Mouse (Mus musculus) embryonic facial prominence, embryonic 10.5 days (tissue): ENCODE data around the gene Osbp2. TPM values are rescaled to one million over a fixed set of nuclear protein-coding genes. Genes with fewer than 3 reads are reported as not detected.

Source experiments
- DNase-seq: peaks from one replicate; pipeline ENCODE4 v3.0.0-alpha.2; 2017; ENCODE audit warnings: low spot score
- H3K27ac ChIP-seq: fragments of 300-500 bp; sonication (generic); replicated peaks from 2 replicates; pipeline ENCODE4 v1.5.1; 2016; ENCODE audit warnings: mild to moderate bottlenecking
- H3K27me3 ChIP-seq: fragments of 300-500 bp; sonication (generic); replicated peaks from 2 replicates; pipeline ENCODE4 v1.6.1; 2016; ENCODE audit warnings: low read depth, mild to moderate bottlenecking; ENCODE audit not compliant: poor library complexity, severe bottlenecking
- H3K36me3 ChIP-seq: fragments of 300-500 bp; sonication (generic); replicated peaks from 2 replicates; pipeline ENCODE4 v1.6.1; 2016; ENCODE audit warnings: mild to moderate bottlenecking, moderate library complexity
- H3K4me1 ChIP-seq: fragments of 300-500 bp; sonication (generic); 2 replicates; pipeline ENCODE4 v1.6.1; 2016
- H3K4me3 ChIP-seq: fragments of 300-500 bp; sonication (generic); 2 replicates; pipeline ENCODE4 v1.5.1; 2016; ENCODE audit warnings: mild to moderate bottlenecking, moderate library complexity
- H3K9me3 ChIP-seq: fragments of 300-500 bp; sonication (generic); 2 replicates; pipeline ENCODE4 v1.6.1; 2016; ENCODE audit warnings: mild to moderate bottlenecking
- WGBS: fragments of 180-500 bp; shearing (Covaris S2); methylation state at CpG from one replicate; pipeline ENCODE4 v1.1.7; 2016; 5-methylcytosine and 5-hydroxymethylcytosine counted together
- polyA plus RNA-seq: library from polyadenylated mRNA; unstranded; fragments of >200 nt; fragmentation: Nextera tagmentation; extraction: Ambion mirVana; gene quantifications from 2 replicates; pipeline ENCODE4 v1.2.1, GENCODE M21; 2016

The Osbp2 gene
- polyA plus RNA-seq, 1 experiment from 2014 or later, result 1.2 TPM

DNA sequence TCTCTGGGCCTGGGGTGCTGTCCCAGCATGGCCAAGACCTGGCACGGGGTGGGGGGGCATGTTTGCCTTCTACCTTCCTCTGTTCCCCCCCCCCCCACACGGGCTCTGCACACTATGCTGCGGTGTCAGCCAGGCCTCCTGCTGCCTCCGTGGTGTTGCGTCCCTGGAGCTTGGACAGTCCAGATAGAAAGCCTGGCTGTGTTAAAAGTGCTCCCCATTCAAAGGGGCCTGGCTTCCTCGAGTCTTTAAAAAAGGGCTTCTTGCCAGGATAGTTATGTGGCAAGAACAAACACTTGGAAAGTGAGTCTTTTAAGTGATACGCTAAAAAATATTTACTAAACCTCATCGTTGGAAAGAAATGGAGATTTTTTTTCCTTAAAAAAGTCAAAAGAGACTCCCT, 159.3 kb downstream of the Osbp2 start:
- H3K9me3 ChIP-seq, result no peaks in the 10 kb centered on the region
- peaks cover 12% of the 10 kb centered on the region for H3K27me3 ChIP-seq
- peaks cover 4% of the 10 kb centered on the region; the same call in 1 of the 2 replicates for H3K36me3 ChIP-seq
- 82% methylated on average over 8 of the region's 8 CpGs for WGBS
- no peak for DNase-seq
- no peak overlapping the region for H3K4me3 ChIP-seq
- H3K27ac ChIP-seq, result no peak overlapping the region
- H3K4me1 ChIP-seq, result peaks cover 11% of the 10 kb centered on the region

DNA sequence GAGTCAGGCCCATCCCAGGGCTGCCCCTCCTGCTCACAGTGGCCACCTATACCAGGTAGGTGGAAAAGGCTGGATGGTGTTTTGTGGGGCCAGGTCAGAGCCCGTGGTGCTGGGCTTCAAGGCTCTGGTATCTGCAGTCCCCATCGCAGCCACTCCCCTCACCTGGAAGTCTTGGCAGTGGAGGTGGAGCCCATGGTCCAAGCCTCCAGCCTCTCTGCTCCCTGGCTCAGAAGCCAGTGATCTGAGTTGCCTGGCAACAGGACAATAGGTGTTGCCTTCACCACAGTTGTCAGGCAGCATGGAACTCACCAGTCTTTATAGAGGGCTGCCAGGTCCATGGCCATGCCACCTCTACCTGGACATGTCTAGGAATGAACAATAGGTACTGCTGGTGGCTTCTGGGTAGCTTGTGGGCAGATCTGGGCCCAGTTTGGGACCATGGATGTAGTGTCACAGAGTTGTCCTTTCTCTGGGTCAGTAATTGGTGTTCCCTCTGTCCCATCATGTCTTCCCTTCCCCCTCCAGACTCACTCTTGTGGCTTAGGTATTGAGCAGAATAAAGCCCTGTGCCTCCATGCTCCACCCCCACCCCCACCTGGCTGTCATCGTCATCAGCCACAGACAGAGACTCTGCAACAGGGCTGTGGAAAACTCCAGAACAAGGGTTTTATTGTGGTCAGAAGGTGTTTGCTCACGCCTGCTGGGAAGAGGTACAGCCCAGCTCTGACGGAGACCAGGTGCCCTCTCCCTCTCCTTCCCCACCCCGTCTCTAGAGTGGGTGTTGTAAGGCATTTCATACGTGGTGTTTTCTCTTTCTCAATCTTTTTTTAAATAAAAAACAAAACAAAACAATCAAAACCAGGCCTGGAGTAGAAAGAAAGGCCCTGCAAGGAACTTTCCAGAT, 160.4 kb downstream of the Osbp2 start:
- no peak overlapping the region for H3K4me3 ChIP-seq
- H3K27me3 ChIP-seq, result peaks cover 12% of the 10 kb centered on the region
- peaks cover 11% of the 10 kb centered on the region for H3K4me1 ChIP-seq
- peaks cover 4% of the 10 kb centered on the region; the same call in 1 of the 2 replicates for H3K36me3 ChIP-seq
- H3K27ac ChIP-seq, result no peak overlapping the region
- no peaks in the 10 kb centered on the region for H3K9me3 ChIP-seq
- no peak for DNase-seq
- WGBS, result 76% methylated on average over 7 of the region's 7 CpGs

DNA sequence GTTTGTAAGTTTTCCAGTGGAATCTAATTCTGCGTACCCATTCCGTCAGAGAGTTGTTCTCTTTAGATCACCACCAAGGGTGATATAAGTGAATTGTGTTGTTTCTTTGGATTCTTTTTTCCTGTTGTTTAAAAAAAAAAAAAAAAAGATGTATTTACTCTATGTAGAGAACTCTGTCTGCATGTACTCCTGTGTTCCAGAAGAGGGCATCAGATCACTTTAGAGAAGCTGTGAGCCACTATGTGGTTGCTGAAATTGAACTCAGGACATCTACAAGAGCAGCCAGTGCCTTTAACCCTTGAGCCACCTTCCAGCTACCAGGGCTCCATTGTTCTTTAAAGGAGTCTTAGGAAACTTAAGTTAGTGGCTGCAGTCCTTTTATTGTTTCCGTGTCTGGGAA, 166.3 kb downstream of the Osbp2 start:
- Histone ChIP-seq H3K27ac (no peak overlapping the region), H3K27me3 (no peaks in the 10 kb centered on the region), H3K36me3 (peaks cover 22% of the 10 kb centered on the region), H3K4me1 (no peaks in the 10 kb centered on the region), H3K4me3 (no peak overlapping the region), H3K9me3 (no peaks in the 10 kb centered on the region)
- 87% methylated on average over 3 of the region's 3 CpGs for WGBS
- DNase-seq, result no peak

DNA sequence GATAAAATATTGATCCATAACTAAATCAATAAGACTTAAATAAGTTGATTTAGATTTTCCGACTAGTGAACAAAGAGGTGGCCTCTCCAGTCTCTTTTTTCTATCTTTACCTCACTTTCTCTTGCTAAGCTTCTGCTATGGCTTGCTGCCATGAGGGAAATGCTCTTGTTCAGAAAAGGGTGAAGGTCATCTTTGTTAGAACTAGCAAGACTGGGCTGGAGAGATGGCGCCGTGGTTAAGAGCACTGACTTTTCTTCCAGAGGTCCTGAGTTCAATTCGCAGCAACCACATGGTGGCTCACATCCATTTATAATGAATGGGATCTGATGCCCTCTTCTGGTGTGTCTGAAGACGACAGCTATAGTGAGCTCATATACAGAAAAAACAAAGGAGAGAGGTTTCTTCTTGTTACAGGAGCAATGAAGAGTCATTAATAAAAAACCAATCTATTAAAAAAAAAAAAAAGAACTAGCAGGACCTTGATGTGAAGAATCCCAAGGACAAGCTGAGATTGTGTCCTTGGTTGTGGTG, 167.6 kb downstream of the Osbp2 start:
- no peaks in the 10 kb centered on the region for H3K4me1 ChIP-seq
- no peak for DNase-seq
- 82% methylated on average over 5 of the region's 5 CpGs for WGBS

DNA sequence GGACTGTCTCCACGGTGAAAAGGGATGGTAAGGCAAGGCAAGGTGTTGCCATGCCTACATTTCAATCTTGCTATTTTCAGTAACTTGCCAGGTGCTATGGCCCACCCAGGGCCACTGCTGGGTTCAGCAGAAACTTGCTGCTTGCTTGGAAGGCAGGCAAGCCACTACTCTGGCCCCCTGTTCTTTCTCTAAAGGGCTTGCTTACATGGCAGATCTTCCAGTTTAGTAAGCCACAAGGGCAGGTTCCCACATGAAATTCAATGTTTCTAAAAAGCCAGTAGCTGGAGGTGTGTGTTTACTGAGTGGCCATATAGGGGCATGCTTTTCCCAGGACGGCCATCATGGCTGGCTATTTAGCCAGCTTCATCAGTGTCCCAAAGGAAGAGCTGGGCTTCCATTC, 172.0 kb downstream of the Osbp2 start:
- no peaks in the 10 kb centered on the region for H3K9me3 ChIP-seq
- H3K27me3 ChIP-seq, result no peaks in the 10 kb centered on the region
- H3K36me3 ChIP-seq, result peaks cover 75% of the 10 kb centered on the region

More for the DNA sequence above, 167.6 kb downstream of the Osbp2 start:
- no peak overlapping the region for H3K27ac ChIP-seq
- peaks cover 35% of the 10 kb centered on the region for H3K36me3 ChIP-seq
- H3K9me3 ChIP-seq, result no peaks in the 10 kb centered on the region
- no peak overlapping the region for H3K4me3 ChIP-seq
- no peaks in the 10 kb centered on the region for H3K27me3 ChIP-seq

DNA sequence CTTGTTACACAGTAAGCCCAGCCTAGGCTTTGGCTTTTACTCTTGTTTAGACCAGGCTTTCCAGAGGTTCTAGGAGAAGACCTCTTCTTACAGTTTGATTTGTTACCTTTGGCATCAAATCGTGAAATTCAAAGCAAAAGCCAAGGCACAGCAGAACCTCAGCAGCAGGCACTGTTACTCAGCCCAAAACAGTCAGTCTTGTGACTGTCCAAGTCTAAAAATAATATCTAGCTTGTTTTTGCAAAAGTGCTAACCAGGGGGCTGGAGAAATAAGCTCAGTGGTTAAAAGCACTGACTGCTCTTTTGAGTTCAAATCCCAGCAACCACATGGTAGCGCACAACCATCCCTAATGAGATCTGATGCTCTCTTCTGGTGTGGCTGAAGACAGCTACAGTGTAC, 176.8 kb downstream of the Osbp2 start:
- peaks cover 100% of the 10 kb centered on the region for H3K36me3 ChIP-seq
- no peaks in the 10 kb centered on the region for H3K4me1 ChIP-seq
- H3K4me3 ChIP-seq, result no peak overlapping the region
- H3K27ac ChIP-seq, result no peak overlapping the region
- WGBS, result 90% methylated on average over 2 of the region's 2 CpGs
- H3K27me3 ChIP-seq, result no peaks in the 10 kb centered on the region
- DNase-seq, result no peak
- no peaks in the 10 kb centered on the region for H3K9me3 ChIP-seq

More for the DNA sequence above, 172.0 kb downstream of the Osbp2 start:
- 88% methylated on average over 2 of the region's 2 CpGs for WGBS
- no peak for DNase-seq
- Histone ChIP-seq H3K4me1 (no peaks in the 10 kb centered on the region), H3K27ac (no peak overlapping the region), H3K4me3 (no peak overlapping the region)

DNA sequence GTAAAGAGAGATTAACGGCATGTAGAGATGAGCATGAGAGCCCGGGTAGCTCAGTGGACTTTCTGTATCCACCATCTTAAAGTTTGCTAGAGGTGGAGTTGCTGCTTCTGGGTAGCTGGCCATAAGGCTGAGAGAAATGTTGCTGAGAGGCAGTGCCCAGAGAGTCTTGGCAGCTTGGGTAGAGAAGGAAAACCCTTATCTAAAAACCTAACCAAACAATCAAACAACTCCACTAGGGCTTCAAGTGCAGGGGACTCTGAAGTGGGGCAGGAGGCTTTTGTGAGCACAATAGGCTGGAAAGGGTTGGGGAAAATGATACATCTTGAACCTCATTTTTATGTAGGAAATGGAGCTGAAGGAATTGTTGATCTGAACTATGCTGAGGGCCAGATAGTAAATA, 177.4 kb downstream of the Osbp2 start:
- H3K36me3 ChIP-seq, result peaks cover 100% of the 10 kb centered on the region

DNA sequence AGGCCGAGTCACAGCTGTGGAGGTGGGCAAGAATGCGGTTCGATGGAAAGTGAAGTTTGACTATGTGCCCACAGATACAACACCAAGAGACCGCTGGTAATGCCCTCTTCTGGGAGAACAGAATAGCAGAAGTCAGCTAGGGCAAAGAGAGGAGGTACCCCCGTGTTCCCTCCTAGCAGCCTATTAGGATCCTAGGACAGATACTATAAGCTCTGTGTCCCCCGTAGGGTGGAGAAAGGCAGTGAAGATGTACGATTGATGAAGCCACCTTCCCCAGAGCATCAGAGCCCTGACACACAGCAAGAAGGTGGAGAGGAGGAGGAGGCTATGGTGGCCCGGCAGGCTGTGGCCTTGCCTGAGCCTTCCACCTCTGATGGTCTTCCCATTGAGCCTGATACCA, 178.3 kb downstream of the Osbp2 start:
- Histone ChIP-seq H3K4me3 (no peak overlapping the region), H3K36me3 (peaks cover 100% of the 10 kb centered on the region), H3K9me3 (no peaks in the 10 kb centered on the region), H3K27ac (no peak overlapping the region), H3K4me1 (no peaks in the 10 kb centered on the region), H3K27me3 (no peaks in the 10 kb centered on the region)
- 95% methylated on average over 8 of the region's 8 CpGs for WGBS
- DNase-seq, result no peak

More for the DNA sequence above, 177.4 kb downstream of the Osbp2 start:
- Histone ChIP-seq H3K27me3 (no peaks in the 10 kb centered on the region), H3K9me3 (no peaks in the 10 kb centered on the region), H3K4me3 (no peak overlapping the region), H3K4me1 (no peaks in the 10 kb centered on the region), H3K27ac (no peak overlapping the region)
- DNase-seq, result no peak
- WGBS, result 98% methylated on average over 2 of the region's 2 CpGs

DNA sequence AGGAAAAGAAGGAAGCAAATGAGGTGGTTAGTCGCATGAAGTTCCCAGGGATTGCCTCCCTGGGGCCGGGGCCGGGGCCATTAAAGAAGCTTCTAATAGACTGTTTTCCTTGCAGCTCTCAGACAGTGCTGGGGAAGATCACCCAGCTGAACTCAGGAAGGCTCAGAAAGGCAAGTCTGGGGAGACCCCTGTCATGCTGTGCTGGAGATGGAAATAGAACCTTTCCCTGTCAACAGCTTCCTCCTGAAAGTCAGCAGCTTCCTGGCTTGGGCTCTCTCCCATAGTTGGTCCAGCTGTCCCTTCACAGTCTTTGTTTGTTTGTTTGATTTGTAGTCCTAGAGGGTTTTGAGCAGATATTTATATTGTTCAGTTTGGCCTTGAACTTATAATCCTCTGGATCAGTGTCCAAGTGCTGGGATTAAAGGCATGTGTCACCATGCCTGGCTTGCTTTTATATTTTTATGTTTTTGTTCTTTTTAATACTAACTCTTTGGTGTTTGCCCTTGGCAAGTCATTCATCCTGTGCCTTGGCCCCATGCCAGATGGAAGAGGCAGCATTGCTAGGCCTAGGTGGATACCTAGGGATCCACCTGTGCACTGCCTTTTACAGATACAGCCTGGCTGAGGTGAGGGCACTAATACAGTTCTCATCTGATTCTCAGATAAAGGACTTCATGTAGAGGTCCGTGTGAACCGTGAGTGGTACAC, 178.8 kb downstream of the Osbp2 start:
- no peak for DNase-seq
- Histone ChIP-seq H3K9me3 (no peaks in the 10 kb centered on the region), H3K27ac (no peak overlapping the region), H3K4me1 (no peaks in the 10 kb centered on the region), H3K36me3 (peaks cover 100% of the 10 kb centered on the region), H3K4me3 (no peak overlapping the region), H3K27me3 (no peaks in the 10 kb centered on the region)
- 97% methylated on average over 5 of the region's 5 CpGs for WGBS

DNA sequence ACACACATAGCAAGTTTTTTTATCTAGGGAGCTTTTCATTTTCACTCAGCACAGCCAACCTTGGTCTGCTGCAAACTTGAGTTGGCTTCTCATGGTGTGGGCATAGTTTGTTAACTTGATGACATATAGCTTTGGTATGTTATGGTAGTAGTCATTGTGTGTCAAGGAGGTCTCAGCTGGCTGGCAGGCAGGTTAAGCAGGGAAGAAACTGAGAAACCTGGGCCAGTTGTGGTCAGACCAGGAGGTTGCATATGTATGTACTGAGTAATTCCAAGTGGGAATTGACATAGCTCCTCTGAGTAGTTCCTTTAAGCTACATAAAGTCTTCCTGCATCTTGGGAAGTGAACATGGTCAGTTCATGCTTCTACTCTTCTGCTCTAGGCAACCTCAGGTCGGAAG, 179.5 kb downstream of the Osbp2 start:
- no peaks in the 10 kb centered on the region for H3K27me3 ChIP-seq
- H3K4me1 ChIP-seq, result no peaks in the 10 kb centered on the region
- H3K36me3 ChIP-seq, result peaks cover 100% of the 10 kb centered on the region
- no peak overlapping the region for H3K27ac ChIP-seq
- H3K9me3 ChIP-seq, result no peaks in the 10 kb centered on the region
- H3K4me3 ChIP-seq, result no peak overlapping the region
- no peak for DNase-seq
- WGBS, result 91% methylated on average over 1 of the region's 1 CpGs

DNA sequence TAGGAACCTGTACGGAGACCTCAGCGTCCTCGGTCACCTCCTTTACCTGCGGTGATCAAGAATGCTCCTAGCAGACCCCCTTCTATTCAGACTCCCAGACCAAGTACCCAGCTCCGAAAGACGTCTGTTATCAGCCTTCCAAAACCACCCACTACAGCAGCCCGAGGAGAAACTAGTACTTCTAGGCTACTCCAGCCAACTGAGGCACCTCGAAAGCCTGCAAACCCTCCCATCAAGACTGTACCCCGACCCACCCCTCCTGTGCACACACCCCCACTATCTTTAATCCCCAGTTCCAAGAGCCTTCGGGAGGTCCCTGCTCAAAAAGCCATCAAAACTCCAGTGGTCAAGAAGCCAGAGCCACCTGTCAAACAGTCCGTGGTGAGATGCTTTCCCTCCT, 180.0 kb downstream of the Osbp2 start:
- Histone ChIP-seq H3K9me3 (no peaks in the 10 kb centered on the region), H3K4me3 (no peak overlapping the region), H3K27me3 (no peaks in the 10 kb centered on the region), H3K4me1 (no peaks in the 10 kb centered on the region), H3K36me3 (peaks cover 100% of the 10 kb centered on the region), H3K27ac (no peak overlapping the region)
- WGBS, result 94% methylated on average over 11 of the region's 11 CpGs
- no peak for DNase-seq

DNA sequence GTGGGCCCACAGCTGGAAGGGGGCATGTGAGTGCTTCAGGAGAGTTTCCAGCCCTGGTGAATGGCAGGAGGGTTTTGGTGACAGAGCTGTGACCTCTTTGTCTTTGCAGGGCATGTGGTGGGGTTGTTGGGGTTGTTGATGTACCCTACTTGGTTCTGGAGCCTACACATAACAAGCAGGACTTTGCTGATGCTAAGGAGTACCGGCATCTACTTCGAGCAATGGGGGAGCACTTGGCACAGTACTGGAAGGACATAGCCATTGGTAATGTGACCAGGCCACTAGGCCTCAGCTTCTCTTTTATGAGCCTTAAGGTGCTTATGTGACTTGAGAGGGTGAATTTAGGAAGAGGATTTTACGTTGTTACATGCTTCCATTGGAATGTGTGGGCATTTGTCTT, 183.9 kb downstream of the Osbp2 start:
- Histone ChIP-seq H3K36me3 (peaks cover 100% of the 10 kb centered on the region), H3K27ac (no peak overlapping the region), H3K4me3 (no peak overlapping the region), H3K9me3 (no peaks in the 10 kb centered on the region), H3K27me3 (no peaks in the 10 kb centered on the region), H3K4me1 (no peaks in the 10 kb centered on the region)
- WGBS, result 97% methylated on average over 3 of the region's 3 CpGs
- DNase-seq, result no peak
